Mouse (Mus musculus) cerebellum, postnatal 14 days (tissue): ENCODE data around the gene Maats1.
"Not testable (repeated sequence)": the region's sequence is repeated elsewhere in the genome, so short reads cannot be mapped to it uniquely, and the experiment has no call there.

Experiments
- DNase-seq, 2 experiments: peaks; one replicate each; pipeline ENCODE4 v3.0.0; 2021; ENCODE audit warnings: mixed read lengths in 2 of 2

Gene Maats1

GRCm38 (mm10) chr16:38347588-38347987 lies 5.6 kb upstream of the Maats1 start:
- no peak for DNase-seq

- DNase-seq: peak; percentile 95
Observed at GRCm38 (mm10) chr16:38346529-38347325, 4.8 kb upstream of the Maats1 start, which contains the start of the genes Cox17 and Gm21987. Gene Cox17 (plus strand): TSS chr16:38346991. Gene Gm21987 (plus strand): TSS chr16:38347040.

GRCm38 (mm10) chr16:38344941-38345725 lies 3.2 kb upstream of the Maats1 start:
- peak; percentile 45 to 56 for DNase-seq

- not testable (repeated sequence) for DNase-seq
Observed at GRCm38 (mm10) chr16:38338077-38338476, 3.9 kb downstream of the Maats1 start.

GRCm38 (mm10) chr16:38334431-38334830 lies 7.5 kb downstream of the Maats1 start:
- DNase-seq: no peak

GRCm38 (mm10) chr16:38329340-38329739 lies 12.6 kb downstream of the Maats1 start:
- peak in 1 of 2 experiments; percentile 9 for DNase-seq

- no peak for DNase-seq
Observed at GRCm38 (mm10) chr16:38326778-38327397, 15.1 kb downstream of the Maats1 start.

GRCm38 (mm10) chr16:38324311-38324710 lies 17.6 kb downstream of the Maats1 start:
- DNase-seq: no peak

- peak; percentile 78 to 83 for DNase-seq
Observed at GRCm38 (mm10) chr16:38321452-38321935, 20.4 kb downstream of the Maats1 start.

- DNase-seq: no peak
Observed at GRCm38 (mm10) chr16:38319087-38319486, 22.9 kb downstream of the Maats1 start.

GRCm38 (mm10) chr16:38318492-38318891 lies 23.5 kb downstream of the Maats1 start:
- DNase-seq: no peak

- DNase-seq: no peak
Observed at GRCm38 (mm10) chr16:38308195-38308594, 33.7 kb downstream of the Maats1 start.

GRCm38 (mm10) chr16:38307651-38308050 lies 34.3 kb downstream of the Maats1 start:
- DNase-seq: no peak

GRCm38 (mm10) chr16:38307221-38307605 lies 34.7 kb downstream of the Maats1 start:
- DNase-seq: no peak

- peak in 1 of 2 experiments; percentile 34 for DNase-seq
Observed at GRCm38 (mm10) chr16:38306571-38307220, 35.2 kb downstream of the Maats1 start.

GRCm38 (mm10) chr16:38304460-38305194 lies 37.3 kb downstream of the Maats1 start:
- peak; percentile 43 for DNase-seq

- no peak for DNase-seq
Observed at GRCm38 (mm10) chr16:38302367-38302766, 39.6 kb downstream of the Maats1 start.

- DNase-seq: no peak
Observed at GRCm38 (mm10) chr16:38298410-38298809, 43.5 kb downstream of the Maats1 start.

- no peak for DNase-seq
Observed at GRCm38 (mm10) chr16:38295349-38295930, 46.5 kb downstream of the Maats1 start.

- no peak for DNase-seq
Observed at GRCm38 (mm10) chr16:38294685-38295348, 47.1 kb downstream of the Maats1 start, which contains the start of gene Nr1i2. Gene Nr1i2 (minus strand): TSS chr16:38294824.

GRCm38 (mm10) chr16:38290151-38290550 lies 51.8 kb downstream of the Maats1 start:
- no peak for DNase-seq
